Mouse (Mus musculus) embryonic fibroblast, embryonic 13.5 days (primary cell): ENCODE results near the gene Snapc4.

Source experiments
- CTCF ChIP-seq: IDR thresholded peaks from 2 replicates; pipeline ENCODE4 v1.5.1; 2011; ENCODE audit warnings: mild to moderate bottlenecking, control low read depth, low read length, moderate library complexity, borderline replicate concordance; ENCODE audit not compliant: insufficient read depth
- POLR2A ChIP-seq: IDR thresholded peaks from 2 replicates; pipeline ENCODE4 v1.6.1; 2011; ENCODE audit warnings: low read depth, mild to moderate bottlenecking, control low read depth, low read length, moderate library complexity

- peak; percentile 78 for TF ChIP-seq POLR2A
- no peak for TF ChIP-seq CTCF
Measured at GRCm38 (mm10) chr2:26380131-26380771, at the start of gene Snapc4.
